Mouse (Mus musculus) embryonic fibroblast, embryonic 13.5 days (primary cell): Measurements from ENCODE around the gene Gtf3c1. TPM values are rescaled to one million over a fixed set of nuclear protein-coding genes. Genes with fewer than 3 reads are reported as not detected.

ENCODE experiments used
- H3K27ac ChIP-seq: 2 replicates; pipeline ENCODE4 v1.5.1; 2012; ENCODE audit warnings: low read length, control low read depth, inconsistent platforms; ENCODE audit not compliant: insufficient read depth
- H3K4me1 ChIP-seq: 2 replicates; pipeline ENCODE4 v1.6.1; 2011; ENCODE audit warnings: low read length; ENCODE audit not compliant: control insufficient read depth, insufficient read depth
- H3K4me3 ChIP-seq: 2 replicates; pipeline ENCODE4 v1.5.1; 2011; ENCODE audit warnings: mild to moderate bottlenecking, control low read depth, low read length; ENCODE audit not compliant: insufficient read depth
- CTCF ChIP-seq: IDR thresholded peaks from 2 replicates; pipeline ENCODE4 v1.5.1; 2011; ENCODE audit warnings: mild to moderate bottlenecking, control low read depth, low read length, moderate library complexity, borderline replicate concordance; ENCODE audit not compliant: insufficient read depth
- POLR2A ChIP-seq: IDR thresholded peaks from 2 replicates; pipeline ENCODE4 v1.6.1; 2011; ENCODE audit warnings: low read depth, mild to moderate bottlenecking, control low read depth, low read length, moderate library complexity
- polyA plus RNA-seq: library from polyadenylated mRNA; stranded (reverse); fragments of >200 nt; gene quantifications from 2 replicates; pipeline ENCODE4 v1.2.4, GENCODE M21; 2011; ENCODE audit warnings: low read depth; ENCODE audit not compliant: missing spikeins, insufficient read length

Gene Gtf3c1
- polyA plus RNA-seq, 1 experiment: 74.2 TPM

- no peak overlapping the region for H3K27ac ChIP-seq
- H3K4me1 ChIP-seq: no peaks in the 10 kb centered on the region
- H3K4me3 ChIP-seq: no peak overlapping the region
- TF ChIP-seq POLR2A: no peak
- TF ChIP-seq CTCF: no peak
Measured at GRCm38 (mm10) chr7:125605725-125606139, 101.8 kb downstream of the Gtf3c1 start.

- Histone ChIP-seq H3K4me3 (no peak overlapping the region), H3K4me1 (no peaks in the 10 kb centered on the region), H3K27ac (no peak overlapping the region)
- TF ChIP-seq POLR2A (no peak), CTCF (no peak)
Measured at GRCm38 (mm10) chr7:125604362-125605319, 102.9 kb downstream of the Gtf3c1 start.

GRCm38 (mm10) chr7:125603185-125603631 is 104.4 kb downstream of the Gtf3c1 start, which contains the start of gene Il21r:
Gene Il21r (plus strand): TSS chr7:125603429.
- Histone ChIP-seq H3K27ac (no peak within 1 kb of the TSS), H3K4me3 (no peak within 1 kb of the TSS), H3K4me1 (no peaks in the 10 kb centered on the region)
- TF ChIP-seq CTCF (no peak), POLR2A (no peak)

GRCm38 (mm10) chr7:125601821-125602448 is 105.6 kb downstream of the Gtf3c1 start:
- no peak for TF ChIP-seq CTCF
- no peak for TF ChIP-seq POLR2A
- Histone ChIP-seq H3K4me3 (no peak overlapping the region), H3K27ac (no peak overlapping the region), H3K4me1 (no peaks in the 10 kb centered on the region)

- no peak for TF ChIP-seq CTCF
- no peak for TF ChIP-seq POLR2A
- no peak overlapping the region for H3K4me3 ChIP-seq
Measured at GRCm38 (mm10) chr7:125601280-125601670, 106.3 kb downstream of the Gtf3c1 start.

GRCm38 (mm10) chr7:125600612-125601279 is 106.8 kb downstream of the Gtf3c1 start:
- Histone ChIP-seq H3K4me3 (no peak overlapping the region), H3K27ac (no peak overlapping the region), H3K4me1 (no peaks in the 10 kb centered on the region)
- TF ChIP-seq POLR2A: no peak
- no peak for TF ChIP-seq CTCF

More at GRCm38 (mm10) chr7:125601280-125601670, 106.3 kb downstream of the Gtf3c1 start:
- Histone ChIP-seq H3K4me1 (no peaks in the 10 kb centered on the region), H3K27ac (no peak overlapping the region)

GRCm38 (mm10) chr7:125600136-125600535 is 107.4 kb downstream of the Gtf3c1 start:
- TF ChIP-seq CTCF: no peak
- no peak for TF ChIP-seq POLR2A
- Histone ChIP-seq H3K4me1 (no peaks in the 10 kb centered on the region), H3K27ac (no peak overlapping the region), H3K4me3 (no peak overlapping the region)

GRCm38 (mm10) chr7:125599373-125599973 is 108.1 kb downstream of the Gtf3c1 start:
- no peak overlapping the region for H3K4me3 ChIP-seq
- no peak for TF ChIP-seq POLR2A
- no peak for TF ChIP-seq CTCF
- H3K27ac ChIP-seq: no peak overlapping the region
- H3K4me1 ChIP-seq: no peaks in the 10 kb centered on the region

GRCm38 (mm10) chr7:125597516-125598347 is 109.8 kb downstream of the Gtf3c1 start:
- no peak for TF ChIP-seq POLR2A
- TF ChIP-seq CTCF: no peak
- H3K27ac ChIP-seq: no peak overlapping the region
- no peaks in the 10 kb centered on the region for H3K4me1 ChIP-seq
- H3K4me3 ChIP-seq: no peak overlapping the region
